Mouse (Mus musculus): Measurements from ENCODE around the gene Mfsd4b5. TPM values are rescaled to one million over a fixed set of nuclear protein-coding genes. Genes with fewer than 3 reads are reported as not detected.
"Not testable (repeated sequence)": the region's sequence is repeated elsewhere in the genome, so short reads cannot be mapped to it uniquely, and the experiment has no call there.

Gene Mfsd4b5
- polyA plus RNA-seq, 1 experiment from 2014 or later = 0.12 TPM

DNA sequence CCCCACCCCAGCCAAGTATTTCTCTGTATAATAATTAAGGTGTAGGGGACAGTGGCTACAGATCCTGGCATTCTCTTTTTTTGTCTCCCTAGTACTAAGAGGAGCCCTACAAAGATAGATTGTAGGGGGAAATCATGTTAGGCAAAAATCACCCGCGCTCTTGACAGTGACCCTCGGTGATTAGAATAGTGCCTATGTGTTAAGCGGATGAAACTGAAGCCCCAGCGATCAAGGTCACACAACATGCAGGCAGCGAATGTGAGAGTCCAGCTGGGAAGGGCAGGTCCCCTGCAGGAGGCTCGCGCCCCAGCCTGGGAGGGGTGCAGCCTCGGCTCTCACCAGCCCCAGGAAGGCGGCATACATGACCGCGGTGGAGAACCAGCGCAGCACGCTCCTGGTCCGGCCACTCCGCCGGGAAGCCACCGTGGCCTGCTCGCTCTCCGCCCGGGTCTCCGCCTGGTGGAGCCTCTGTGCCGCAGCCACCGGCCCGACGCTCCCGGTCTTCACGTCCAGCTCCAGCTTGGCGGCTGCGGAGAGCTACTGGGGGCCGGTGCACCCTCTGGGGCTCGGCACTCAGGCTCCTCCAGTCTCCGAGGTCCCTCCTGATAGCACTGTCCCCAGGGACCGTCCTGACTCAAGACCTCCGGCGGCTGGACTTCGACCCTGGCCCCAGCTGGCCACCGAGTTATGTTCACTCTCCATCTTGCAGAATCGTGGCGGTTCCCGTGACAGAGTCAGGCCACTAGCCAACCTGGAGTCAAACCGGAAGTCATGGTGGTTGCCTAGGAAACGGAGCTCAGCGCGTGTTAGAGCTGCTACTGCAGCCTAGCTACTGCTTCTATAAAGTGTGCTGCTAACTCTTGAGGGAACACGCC, 38.3 kb upstream of the Mfsd4b5 start, which contains the start of gene Mfsd4b1:
Gene Mfsd4b1, minus strand, starts transcription at position 715 of the 875 bp plus-strand sequence.
- Histone ChIP-seq H3K9me3 (ENCODE audit: control insufficient read depth, low read length) (no peaks in the 10 kb centered on the region), H3K4me2 (peak within 1 kb of the TSS; percentile 92), H3K27ac (ENCODE audit: low read depth, low read length) (peak within 1 kb of the TSS; percentile 52; the same call in 1 of the 2 replicates), H3K27me3 (replicated peaks; ENCODE audit: control insufficient read depth, insufficient read depth, low read length) (peaks cover 17% of the 10 kb centered on the region), H3K9ac (ENCODE audit: low read depth, low read length) (peak within 1 kb of the TSS; percentile 57), H3K4me3 (ENCODE audit: low read depth, low read length) (peak within 1 kb of the TSS; percentile 66), H3K4me1 (replicated peaks; ENCODE audit: control insufficient read depth, insufficient read depth, low read length) (no peaks in the 10 kb centered on the region; the same call in 1 of the 2 replicates), H3K36me3 (ENCODE audit: control insufficient read depth, insufficient read depth, low read length) (no peaks in the 10 kb centered on the region)
- peak; percentile 84 for ATAC-seq (replicated peaks; ENCODE audit: low FRiP score)
- DNase-seq (ENCODE audit: low spot score) = peak; percentile 76
- 1% methylated on average over 46 of the region's 46 CpGs for WGBS

DNA sequence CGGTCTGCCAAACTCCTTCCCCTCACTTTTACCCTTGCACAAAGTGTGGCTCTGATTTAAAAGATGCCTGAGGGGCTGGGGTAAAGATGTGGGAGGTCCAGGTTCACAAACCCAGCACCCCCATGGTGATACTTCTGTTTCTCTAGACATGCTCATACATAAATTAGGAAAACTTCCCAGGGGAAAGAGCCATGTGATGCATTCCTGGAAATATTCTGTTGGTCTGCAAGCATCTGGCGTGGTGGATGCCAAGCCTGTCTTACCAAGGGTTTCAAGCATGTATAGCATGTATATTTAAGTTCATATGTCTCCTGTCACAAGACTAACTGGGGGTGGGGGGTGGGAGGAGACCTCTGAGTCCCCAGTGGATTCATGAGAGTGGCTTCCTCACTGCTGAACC, 34.0 kb upstream of the Mfsd4b5 start:
- Histone ChIP-seq H3K9ac (ENCODE audit: low read depth, low read length) (no peak overlapping the region), H3K4me2 (no peak overlapping the region), H3K36me3 (ENCODE audit: control insufficient read depth, insufficient read depth, low read length) (no peaks in the 10 kb centered on the region), H3K4me1 (replicated peaks; ENCODE audit: control insufficient read depth, insufficient read depth, low read length) (no peaks in the 10 kb centered on the region; the same call in 1 of the 2 replicates), H3K27ac (ENCODE audit: low read depth, low read length) (no peak overlapping the region), H3K27me3 (replicated peaks; ENCODE audit: control insufficient read depth, insufficient read depth, low read length) (peaks cover 17% of the 10 kb centered on the region), H3K9me3 (ENCODE audit: control insufficient read depth, low read length) (no peaks in the 10 kb centered on the region), H3K4me3 (ENCODE audit: low read depth, low read length) (no peak overlapping the region)
- DNase-seq (ENCODE audit: low spot score) = no peak
- ATAC-seq (replicated peaks; ENCODE audit: low FRiP score) = no peak
- WGBS = 57% methylated on average over 2 of the region's 2 CpGs

DNA sequence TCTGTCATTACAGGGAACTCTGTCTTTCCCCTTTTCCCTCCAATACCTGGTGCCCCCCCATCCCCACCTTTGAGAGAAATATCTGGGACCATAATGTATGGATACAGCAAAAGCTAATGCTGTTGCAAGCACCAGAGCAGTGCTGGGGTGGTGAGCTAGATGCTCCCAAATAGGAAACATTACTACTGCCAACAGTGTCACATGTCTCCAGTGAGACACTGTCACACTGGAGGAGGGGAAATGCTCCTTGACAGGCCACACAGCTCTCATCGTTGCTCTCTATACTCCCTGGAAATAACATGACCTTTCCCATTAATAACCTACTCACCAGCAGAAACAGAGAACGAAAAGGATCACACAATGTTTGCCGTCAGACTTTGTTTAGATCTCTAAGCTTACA, 33.0 kb upstream of the Mfsd4b5 start:
- ATAC-seq (replicated peaks; ENCODE audit: low FRiP score) = no peak
- Histone ChIP-seq H3K4me3 (ENCODE audit: low read depth, low read length) (no peak overlapping the region), H3K36me3 (ENCODE audit: control insufficient read depth, insufficient read depth, low read length) (no peaks in the 10 kb centered on the region), H3K27ac (ENCODE audit: low read depth, low read length) (no peak overlapping the region), H3K4me1 (replicated peaks; ENCODE audit: control insufficient read depth, insufficient read depth, low read length) (no peaks in the 10 kb centered on the region), H3K27me3 (replicated peaks; ENCODE audit: control insufficient read depth, insufficient read depth, low read length) (peaks cover 10% of the 10 kb centered on the region), H3K9me3 (ENCODE audit: control insufficient read depth, low read length) (no peaks in the 10 kb centered on the region), H3K9ac (ENCODE audit: low read depth, low read length) (no peak overlapping the region), H3K4me2 (no peak overlapping the region)
- no peak for DNase-seq (ENCODE audit: low spot score)
- 72% methylated on average over 3 of the region's 3 CpGs for WGBS

GRCm38 (mm10) chr10:40018261-40018860, 31.9 kb upstream of the Mfsd4b5 start:
- no peaks in the 10 kb centered on the region for H3K9me3 ChIP-seq (ENCODE audit: control insufficient read depth, low read length)
- H3K27ac ChIP-seq (ENCODE audit: low read depth, low read length) = no peak overlapping the region
- H3K27me3 ChIP-seq (replicated peaks; ENCODE audit: control insufficient read depth, insufficient read depth, low read length) = 0 out of 2 replicates have a peak, but pooled peaks cover 3% of the 10 kb centered on the region
- ATAC-seq (replicated peaks; ENCODE audit: low FRiP score) (no peak), DNase-seq (ENCODE audit: low spot score) (no peak)
- H3K36me3 ChIP-seq (ENCODE audit: control insufficient read depth, insufficient read depth, low read length) = no peaks in the 10 kb centered on the region
- 84% methylated on average over 5 of the region's 5 CpGs for WGBS
- no peak overlapping the region for H3K9ac ChIP-seq (ENCODE audit: low read depth, low read length)
- no peak overlapping the region for H3K4me3 ChIP-seq (ENCODE audit: low read depth, low read length)
- no peak overlapping the region for H3K4me2 ChIP-seq
- no peaks in the 10 kb centered on the region for H3K4me1 ChIP-seq (replicated peaks; ENCODE audit: control insufficient read depth, insufficient read depth, low read length)

GRCm38 (mm10) chr10:40009591-40009990, 23.1 kb upstream of the Mfsd4b5 start:
- Histone ChIP-seq H3K9ac (ENCODE audit: low read depth, low read length) (no peak overlapping the region), H3K27me3 (replicated peaks; ENCODE audit: control insufficient read depth, insufficient read depth, low read length) (no peaks in the 10 kb centered on the region), H3K27ac (ENCODE audit: low read depth, low read length) (no peak overlapping the region), H3K4me1 (replicated peaks; ENCODE audit: control insufficient read depth, insufficient read depth, low read length) (no peaks in the 10 kb centered on the region), H3K4me2 (no peak overlapping the region), H3K4me3 (ENCODE audit: low read depth, low read length) (no peak overlapping the region), H3K9me3 (ENCODE audit: control insufficient read depth, low read length) (no peaks in the 10 kb centered on the region), H3K36me3 (ENCODE audit: control insufficient read depth, insufficient read depth, low read length) (no peaks in the 10 kb centered on the region)
- ATAC-seq (replicated peaks; ENCODE audit: low FRiP score) (no peak), DNase-seq (ENCODE audit: low spot score) (no peak)
- 71% methylated on average over 11 of the region's 11 CpGs for WGBS

GRCm38 (mm10) chr10:40008847-40009246, 22.4 kb upstream of the Mfsd4b5 start:
- not testable (repeated sequence) for H3K4me3 ChIP-seq (ENCODE audit: low read depth, low read length); H3K9ac ChIP-seq (ENCODE audit: low read depth, low read length); DNase-seq (ENCODE audit: low spot score); H3K4me2 ChIP-seq; H3K4me1 ChIP-seq (replicated peaks; ENCODE audit: control insufficient read depth, insufficient read depth, low read length); H3K36me3 ChIP-seq (ENCODE audit: control insufficient read depth, insufficient read depth, low read length); H3K27me3 ChIP-seq (replicated peaks; ENCODE audit: control insufficient read depth, insufficient read depth, low read length); H3K9me3 ChIP-seq (ENCODE audit: control insufficient read depth, low read length); ATAC-seq (replicated peaks; ENCODE audit: low FRiP score); H3K27ac ChIP-seq (ENCODE audit: low read depth, low read length)
- WGBS = 77% methylated on average over 4 of the region's 4 CpGs

- DNase-seq (ENCODE audit: low spot score) (no peak), ATAC-seq (replicated peaks; ENCODE audit: low FRiP score) (no peak)
- H3K36me3 ChIP-seq (ENCODE audit: control insufficient read depth, insufficient read depth, low read length) = no peaks in the 10 kb centered on the region
- H3K9ac ChIP-seq (ENCODE audit: low read depth, low read length) = no peak overlapping the region
- H3K27me3 ChIP-seq (replicated peaks; ENCODE audit: control insufficient read depth, insufficient read depth, low read length) = no peaks in the 10 kb centered on the region
- no peak overlapping the region for H3K27ac ChIP-seq (ENCODE audit: low read depth, low read length)
- H3K9me3 ChIP-seq (ENCODE audit: control insufficient read depth, low read length) = no peaks in the 10 kb centered on the region
- H3K4me3 ChIP-seq (ENCODE audit: low read depth, low read length) = no peak overlapping the region
- H3K4me2 ChIP-seq = no peak overlapping the region
- 86% methylated on average over 4 of the region's 4 CpGs for WGBS
- no peaks in the 10 kb centered on the region; the same call in 1 of the 2 replicates for H3K4me1 ChIP-seq (replicated peaks; ENCODE audit: control insufficient read depth, insufficient read depth, low read length)
Measured at GRCm38 (mm10) chr10:40007953-40008352, 21.5 kb upstream of the Mfsd4b5 start.

- Histone ChIP-seq H3K9ac (ENCODE audit: low read depth, low read length) (no peak overlapping the region), H3K4me3 (ENCODE audit: low read depth, low read length) (no peak overlapping the region), H3K4me1 (replicated peaks; ENCODE audit: control insufficient read depth, insufficient read depth, low read length) (no peaks in the 10 kb centered on the region; the same call in 1 of the 2 replicates), H3K27me3 (replicated peaks; ENCODE audit: control insufficient read depth, insufficient read depth, low read length) (no peaks in the 10 kb centered on the region), H3K4me2 (no peak overlapping the region), H3K27ac (ENCODE audit: low read depth, low read length) (no peak overlapping the region), H3K36me3 (ENCODE audit: control insufficient read depth, insufficient read depth, low read length) (no peaks in the 10 kb centered on the region), H3K9me3 (ENCODE audit: control insufficient read depth, low read length) (no peaks in the 10 kb centered on the region)
- DNase-seq (ENCODE audit: low spot score) (no peak), ATAC-seq (replicated peaks; ENCODE audit: low FRiP score) (no peak)
- 74% methylated on average over 10 of the region's 10 CpGs for WGBS
Measured at GRCm38 (mm10) chr10:40006963-40007362, 20.5 kb upstream of the Mfsd4b5 start.

Data from liver, embryonic 11.5 days (tissue).